Mouse (Mus musculus) liver, embryonic 14.5 days (tissue): Measurements from ENCODE around the gene Olfml2b. TPM values are rescaled to one million over a fixed set of nuclear protein-coding genes. Genes with fewer than 3 reads are reported as not detected.

Experiments used
- ATAC-seq: fragments of 200-750 bp; cut with Nextera tagmentation; 2 replicates; pipeline ENCODE4 v1.8.0; 2017; ENCODE audit warnings: moderate number of reproducible peaks, mild to moderate bottlenecking, moderate library complexity; ENCODE audit not compliant: insufficient read depth
- DNase-seq, 3 experiments: peaks; one replicate each; pipeline ENCODE4 v3.0.0-alpha.2; 2012 to 2013; ENCODE audit warnings: low read depth in 3 of 3, low spot score in 3 of 3
- H3K27ac ChIP-seq: fragments of 300-500 bp; sonication (generic); 2 replicates; pipeline ENCODE4 v1.5.1; 2014; ENCODE audit warnings: moderate library complexity, mild to moderate bottlenecking, control low read depth, inconsistent platforms
- H3K27me3 ChIP-seq: fragments of 300-500 bp; sonication (generic); 2 replicates; pipeline ENCODE4 v1.6.1; 2014; ENCODE audit warnings: mild to moderate bottlenecking, low read length, moderate library complexity; ENCODE audit not compliant: control insufficient read depth, insufficient read depth
- H3K36me3 ChIP-seq: fragments of 300-500 bp; sonication (generic); replicated peaks from 2 replicates; pipeline ENCODE4 v1.6.1; 2014; ENCODE audit warnings: low read depth; ENCODE audit not compliant: control insufficient read depth, insufficient read depth
- H3K4me1 ChIP-seq, 2 experiments: fragments of 200-500 bp in 1 of 2; fragments of 300-500 bp in 1 of 2; sonication (generic) in 1 of 2; replicated peaks; 2 replicates each; pipeline ENCODE4 v1.6.1; 2012 to 2014; ENCODE audit warnings: antibody characterized with exemption in 1 of 2, inconsistent platforms in 1 of 2, low read length in 1 of 2; ENCODE audit not compliant: control insufficient read depth in 2 of 2, insufficient read depth in 2 of 2
- H3K4me2 ChIP-seq: fragments of 300-500 bp; sonication (generic); 2 replicates; pipeline ENCODE4 v1.6.1; 2014; ENCODE audit warnings: low read depth, mild to moderate bottlenecking, control low read depth, moderate library complexity
- H3K4me3 ChIP-seq, 2 experiments: fragments of 200-500 bp in 1 of 2; fragments of 300-500 bp in 1 of 2; sonication (generic) in 1 of 2; 2 replicates each; pipeline ENCODE4 v1.5.1; 2012 to 2014; ENCODE audit warnings: low read depth in 2 of 2, low read length in 2 of 2, mild to moderate bottlenecking in 2 of 2, control low read depth in 1 of 2, inconsistent platforms in 1 of 2, moderate library complexity in 1 of 2; ENCODE audit not compliant: insufficient read depth in 1 of 2
- H3K9ac ChIP-seq: fragments of 300-500 bp; sonication (generic); replicated peaks from 2 replicates; pipeline ENCODE4 v1.6.1; 2014; ENCODE audit warnings: mild to moderate bottlenecking, control low read depth, moderate library complexity
- H3K9me3 ChIP-seq: fragments of 300-500 bp; sonication (generic); 2 replicates; pipeline ENCODE4 v1.6.1; 2016; ENCODE audit warnings: low read length, mixed read lengths; ENCODE audit not compliant: control insufficient read depth
- CTCF ChIP-seq: IDR thresholded peaks from 2 replicates; pipeline ENCODE4 v1.5.1; 2016; ENCODE audit warnings: antibody characterized with exemption, low read depth, control low read depth
- EP300 ChIP-seq: IDR thresholded peaks from 2 replicates; pipeline ENCODE4 v1.6.1; 2016; ENCODE audit warnings: antibody characterized with exemption, low read depth
- WGBS: fragments of 180-500 bp; shearing (Covaris S2); extraction: QIAGEN DNeasy Blood & Tissue Kit; methylation state at CpG from one replicate; pipeline ENCODE4 v1.1.7; 2014; ENCODE audit not compliant: insufficient replicate concordance; 5-methylcytosine and 5-hydroxymethylcytosine counted together
- polyA plus RNA-seq, 2 experiments: library from polyadenylated mRNA; depleted of rRNA in 1 of 2; stranded (reverse) in 1 of 2; unstranded in 1 of 2; fragments of >200 nt; fragmentation: Nextera tagmentation in 1 of 2; extraction: Ambion mirVana in 1 of 2; gene quantifications; 2 replicates each; pipeline versions ENCODE4 v1.2.1 to v1.2.3; 2012 to 2014

The Olfml2b gene
- polyA plus RNA-seq, 2 experiments, result 0.73 to 1.1 TPM

DNA sequence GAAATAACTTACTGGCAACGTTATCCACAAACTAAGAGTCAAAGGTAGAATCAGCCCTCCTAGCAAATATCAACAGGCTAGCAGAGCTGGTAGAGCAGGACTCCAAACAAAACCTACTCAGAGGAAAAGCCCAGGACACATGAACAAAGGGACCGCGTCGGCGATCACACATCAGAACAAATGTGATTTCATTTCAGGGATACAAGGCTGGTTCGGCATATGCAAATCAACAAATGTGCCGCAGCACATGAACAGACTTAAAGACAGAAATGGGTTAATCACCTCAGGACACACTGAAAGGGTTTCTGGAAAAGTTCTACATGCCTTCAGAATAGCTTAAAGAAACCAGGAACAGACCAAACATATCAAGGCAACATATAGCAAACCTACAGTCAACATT, 67.4 kb downstream of the Olfml2b start:
- Histone ChIP-seq H3K4me3 (no peak overlapping the region), H3K9me3 (no peaks in the 10 kb centered on the region), H3K27ac (no peak overlapping the region), H3K4me2 (no peak overlapping the region), H3K4me1 (peaks cover 0 to 10% of the 10 kb centered on the region in 2 experiments; a peak in 2 of 4 replicates), H3K36me3 (no peaks in the 10 kb centered on the region), H3K9ac (no peak overlapping the region), H3K27me3 (no peaks in the 10 kb centered on the region)
- no peak for ATAC-seq
- DNase-seq, result no peak
- 85% methylated on average over 7 of the region's 7 CpGs for WGBS
- TF ChIP-seq CTCF (no peak), EP300 (no peak)

GRCm38 (mm10) chr1:170717241-170717828, 73.0 kb downstream of the Olfml2b start:
- H3K27ac ChIP-seq, result no peak overlapping the region
- no peak overlapping the region for H3K4me3 ChIP-seq
- no peak for TF ChIP-seq EP300
- TF ChIP-seq CTCF, result no peak
- no peaks in the 10 kb centered on the region for H3K27me3 ChIP-seq
- no peak for DNase-seq
- no peak for ATAC-seq
- 81% methylated on average over 3 of the region's 3 CpGs for WGBS
- no peak overlapping the region for H3K4me2 ChIP-seq
- no peaks in the 10 kb centered on the region for H3K36me3 ChIP-seq
- H3K9me3 ChIP-seq, result no peaks in the 10 kb centered on the region
- H3K4me1 ChIP-seq, result no peaks in the 10 kb centered on the region
- no peak overlapping the region for H3K9ac ChIP-seq

DNA sequence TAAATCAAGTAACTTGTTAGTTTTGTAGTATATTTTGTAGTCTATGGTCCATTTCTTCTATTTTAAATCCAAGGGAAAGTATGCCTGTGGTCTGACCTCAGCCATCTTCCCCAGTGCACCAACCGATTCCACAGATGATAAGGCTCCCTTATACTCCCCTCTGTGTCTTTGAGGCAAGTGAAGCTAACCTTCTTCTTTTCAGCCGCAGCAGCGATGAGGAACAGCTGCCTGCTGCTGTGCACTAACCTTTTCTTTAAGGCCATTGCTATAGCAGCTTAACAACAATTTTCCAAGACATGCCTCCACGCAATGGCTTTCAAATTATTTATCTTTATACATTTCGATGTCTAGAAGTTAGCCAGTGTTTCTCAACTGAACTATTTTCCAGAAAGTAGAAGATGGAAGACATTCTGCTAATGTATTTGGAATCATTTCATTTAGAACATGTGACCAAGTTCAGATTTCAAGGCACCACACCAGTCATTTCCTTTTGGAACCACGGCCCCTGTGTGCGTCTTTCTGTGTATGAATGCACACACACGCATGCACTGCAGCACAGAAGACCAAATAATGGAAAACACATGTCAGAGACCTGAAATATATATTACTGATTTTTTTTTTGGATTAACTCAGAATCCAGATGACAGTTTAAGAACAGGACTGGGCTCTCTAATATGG, 73.9 kb downstream of the Olfml2b start:
- Histone ChIP-seq H3K4me1 (no peaks in the 10 kb centered on the region), H3K27ac (no peak overlapping the region), H3K9ac (no peak overlapping the region), H3K9me3 (no peaks in the 10 kb centered on the region), H3K4me2 (no peak overlapping the region), H3K36me3 (no peaks in the 10 kb centered on the region), H3K4me3 (no peak overlapping the region), H3K27me3 (no peaks in the 10 kb centered on the region)
- WGBS, result 59% methylated on average over 8 of the region's 8 CpGs
- DNase-seq (no peak), ATAC-seq (no peak)
- TF ChIP-seq EP300, result no peak
- no peak for TF ChIP-seq CTCF

DNA sequence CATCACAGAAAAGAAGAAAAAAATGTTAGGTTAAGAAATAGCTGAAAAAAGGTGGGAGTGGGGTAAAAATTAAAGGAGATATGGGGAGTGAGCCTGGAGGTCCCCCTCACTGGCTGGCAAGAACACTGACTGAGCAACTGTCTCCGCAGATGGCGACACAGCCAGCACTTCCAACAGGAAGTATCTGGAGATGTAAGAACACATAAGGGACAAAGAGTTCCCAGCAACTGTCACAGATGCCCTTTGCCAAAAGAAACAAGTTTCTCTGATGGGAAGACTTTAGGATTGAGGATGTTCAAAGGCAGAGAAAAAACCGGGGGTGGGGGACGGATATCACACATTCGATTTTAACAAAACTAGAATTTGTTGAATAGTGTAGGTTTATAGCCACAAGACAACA, 77.2 kb downstream of the Olfml2b start:
- TF ChIP-seq EP300, result no peak
- TF ChIP-seq CTCF, result no peak
- 67% methylated on average over 5 of the region's 5 CpGs for WGBS
- H3K4me2 ChIP-seq, result no peak overlapping the region
- H3K4me3 ChIP-seq, result no peak overlapping the region
- no peak overlapping the region for H3K27ac ChIP-seq
- no peak overlapping the region for H3K9ac ChIP-seq
- H3K9me3 ChIP-seq, result no peaks in the 10 kb centered on the region
- ATAC-seq (no peak), DNase-seq (no peak)
- H3K36me3 ChIP-seq, result no peaks in the 10 kb centered on the region
- H3K4me1 ChIP-seq, result no peaks in the 10 kb centered on the region
- H3K27me3 ChIP-seq, result no peaks in the 10 kb centered on the region

- no peak overlapping the region for H3K4me3 ChIP-seq
- no peaks in the 10 kb centered on the region for H3K4me1 ChIP-seq
- TF ChIP-seq CTCF, result no peak
- no peak overlapping the region for H3K27ac ChIP-seq
- DNase-seq (no peak), ATAC-seq (no peak)
- WGBS, result 57% methylated on average over 6 of the region's 6 CpGs
- no peaks in the 10 kb centered on the region for H3K9me3 ChIP-seq
- H3K9ac ChIP-seq, result no peak overlapping the region
- H3K27me3 ChIP-seq, result no peaks in the 10 kb centered on the region
- no peaks in the 10 kb centered on the region for H3K36me3 ChIP-seq
- no peak overlapping the region for H3K4me2 ChIP-seq
These were observed 84.2 kb downstream of the Olfml2b start for GRCm38 (mm10) chr1:170728524-170728923.
